Mouse (Mus musculus) CH12.LX (cell line): Measurements from ENCODE around the gene Mnd1.

Experiments used
- BHLHE40 ChIP-seq: IDR thresholded peaks from 2 replicates; pipeline ENCODE4 v1.6.1; 2011; ENCODE audit warnings: mild to moderate bottlenecking, low read depth, low read length, improper control_type of control experiment
- CHD1 ChIP-seq: IDR thresholded peaks from 2 replicates; pipeline ENCODE4 v1.6.1; 2012; ENCODE audit warnings: low read depth, low read length, improper control_type of control experiment, inconsistent platforms
- CTCF ChIP-seq, 2 experiments: IDR thresholded peaks in 1 of 2; conservative IDR thresholded peaks in 1 of 2; 2 replicates each; pipeline ENCODE4 v1.5.1; 2011 to 2012; ENCODE audit warnings: low read depth in 2 of 2, low read length in 2 of 2, improper control_type of control experiment in 1 of 2, inconsistent platforms in 1 of 2, mild to moderate bottlenecking in 1 of 2, moderate library complexity in 1 of 2
- EP300 ChIP-seq: IDR thresholded peaks from 2 replicates; pipeline ENCODE4 v1.6.1; 2011; ENCODE audit warnings: low read length, improper control_type of control experiment
- JUND ChIP-seq: conservative IDR thresholded peaks from 2 replicates; pipeline ENCODE4 v1.6.1; 2011; ENCODE audit warnings: low read depth, low read length, improper control_type of control experiment
- MAX ChIP-seq: IDR thresholded peaks from 2 replicates; pipeline ENCODE4 v1.6.1; 2011; ENCODE audit warnings: low read length, improper control_type of control experiment
- MAZ ChIP-seq: IDR thresholded peaks from 2 replicates; pipeline ENCODE4 v1.6.1; 2012; ENCODE audit warnings: low read depth, mild to moderate bottlenecking, inconsistent platforms, low read length, improper control_type of control experiment, moderate library complexity
- MYC ChIP-seq: IDR thresholded peaks from 2 replicates; pipeline ENCODE4 v1.6.1; 2011; ENCODE audit warnings: low read depth, mild to moderate bottlenecking, improper control_type of control experiment, low read length
- POLR2A ChIP-seq: IDR thresholded peaks from 2 replicates; pipeline ENCODE4 v1.6.1; 2011; ENCODE audit warnings: low read depth, mild to moderate bottlenecking, improper control_type of control experiment, low read length
- USF1 ChIP-seq: IDR thresholded peaks from 2 replicates; pipeline ENCODE4 v1.6.1; 2014; ENCODE audit warnings: low read depth, mild to moderate bottlenecking, inconsistent platforms, low read length, improper control_type of control experiment
- USF2 ChIP-seq: conservative IDR thresholded peaks from 2 replicates; pipeline ENCODE4 v1.6.1; 2011; ENCODE audit warnings: low read depth, low read length, improper control_type of control experiment

GRCm38 (mm10) chr3:84085429-84085828 lies 70.2 kb downstream of the Mnd1 start:
- TF ChIP-seq CTCF (conservative IDR thresholded peaks at IDR 0.05 in 1 of 2, IDR thresholded peaks at IDR 0.05 in 1 of 2; ENCODE audit: low read depth in 2 of 2, low read length in 2 of 2) (no peak), POLR2A (no peak), USF2 (no peak), EP300 (no peak), BHLHE40 (no peak), CHD1 (no peak), MAX (no peak), USF1 (no peak), JUND (no peak), MYC (no peak), MAZ (no peak)
